Mouse (Mus musculus) MEL (cell line): Measurements from ENCODE around the gene Cwc25. TPM values are rescaled to one million over a fixed set of nuclear protein-coding genes. Genes with fewer than 3 reads are reported as not detected.

ENCODE experiments used
- DNase-seq: peaks from one replicate; pipeline ENCODE4 v3.0.0; 2011; ENCODE audit warnings: low read depth, low spot score
- H3K27ac ChIP-seq: 2 replicates; pipeline ENCODE4 v1.5.1; 2012; ENCODE audit warnings: low read depth, mild to moderate bottlenecking, control low read depth, low read length, moderate library complexity; ENCODE audit not compliant: control insufficient read depth
- H3K27me3 ChIP-seq, 2 experiments: fragments of 150-350 bp in 1 of 2; sonication (generic) in 1 of 2; 2 replicates each; pipeline ENCODE4 v1.6.1; 2012; ENCODE audit warnings: low read length in 2 of 2, mild to moderate bottlenecking in 2 of 2, improper control_type of control experiment in 1 of 2, moderate library complexity in 1 of 2; ENCODE audit not compliant: insufficient read depth in 2 of 2, control insufficient read depth in 1 of 2
- H3K36me3 ChIP-seq, 2 experiments: 2 replicates each; pipeline ENCODE4 v1.6.1; 2012 to 2014; ENCODE audit warnings: low read length in 2 of 2, improper control_type of control experiment in 1 of 2, inconsistent platforms in 1 of 2, mild to moderate bottlenecking in 1 of 2; ENCODE audit not compliant: insufficient read depth in 2 of 2, control insufficient read depth in 1 of 2
- H3K4me1 ChIP-seq, 2 experiments: fragments of 150-350 bp in 1 of 2; sonication (generic) in 1 of 2; 2 replicates each; pipeline ENCODE4 v1.6.1; 2012; ENCODE audit warnings: low read length in 2 of 2, improper control_type of control experiment in 1 of 2, mild to moderate bottlenecking in 1 of 2; ENCODE audit not compliant: insufficient read depth in 2 of 2, control insufficient read depth in 1 of 2
- H3K4me3 ChIP-seq, 2 experiments: fragments of 150-350 bp in 1 of 2; sonication (generic) in 1 of 2; 2 replicates each; pipeline ENCODE4 v1.5.1; 2012; ENCODE audit warnings: low read depth in 2 of 2, low read length in 2 of 2, mild to moderate bottlenecking in 2 of 2, moderate library complexity in 2 of 2, control low read depth in 1 of 2, improper control_type of control experiment in 1 of 2; ENCODE audit not compliant: control insufficient read depth in 1 of 2, insufficient read depth in 1 of 2
- H3K79me2 ChIP-seq: 2 replicates; pipeline ENCODE4 v1.6.1; 2012; ENCODE audit warnings: mild to moderate bottlenecking, low read length, moderate library complexity; ENCODE audit not compliant: control insufficient read depth, poor library complexity, insufficient read depth
- H3K9ac ChIP-seq: 2 replicates; pipeline ENCODE4 v1.6.1; 2012; ENCODE audit warnings: low read depth, mild to moderate bottlenecking, control low read depth, low read length, moderate library complexity; ENCODE audit not compliant: control insufficient read depth, poor library complexity, severe bottlenecking
- H3K9me3 ChIP-seq: fragments of 150-350 bp; sonication (generic); replicated peaks from 2 replicates; pipeline ENCODE4 v1.6.1; 2012; ENCODE audit warnings: mild to moderate bottlenecking, low read length, improper control_type of control experiment, moderate library complexity; ENCODE audit not compliant: insufficient read depth
- BHLHE40 ChIP-seq: IDR thresholded peaks from 2 replicates; pipeline ENCODE4 v1.6.1; 2012; ENCODE audit warnings: low read depth, mild to moderate bottlenecking, inconsistent platforms, low read length, improper control_type of control experiment, borderline replicate concordance
- CTCF ChIP-seq, 3 experiments: IDR thresholded peaks in 2 of 3; conservative IDR thresholded peaks in 1 of 3; 2 replicates each; pipeline ENCODE4 v1.5.1; 2011 to 2012; ENCODE audit warnings: low read length in 3 of 3, low read depth in 2 of 3, mild to moderate bottlenecking in 2 of 3, improper control_type of control experiment in 1 of 3, inconsistent platforms in 1 of 3, mixed read lengths in 1 of 3, moderate library complexity in 1 of 3; ENCODE audit not compliant: control insufficient read depth in 1 of 3, insufficient read depth in 1 of 3, poor library complexity in 1 of 3, severe bottlenecking in 1 of 3
- E2F4 ChIP-seq: IDR thresholded peaks from 2 replicates; pipeline ENCODE4 v1.6.1; 2011; ENCODE audit warnings: low read depth, low read length, improper control_type of control experiment, borderline replicate concordance
- EP300 ChIP-seq, 2 experiments: IDR thresholded peaks; 2 replicates each; pipeline ENCODE4 v1.6.1; 2011; ENCODE audit warnings: improper control_type of control experiment in 2 of 2, low read length in 2 of 2, low read depth in 1 of 2, mild to moderate bottlenecking in 1 of 2
- GABPA ChIP-seq: IDR thresholded peaks from 2 replicates; pipeline ENCODE4 v1.6.1; 2012; ENCODE audit warnings: low read depth, mild to moderate bottlenecking, inconsistent platforms, low read length, improper control_type of control experiment, moderate library complexity
- GATA1 ChIP-seq: IDR thresholded peaks from 2 replicates; pipeline ENCODE4 v1.6.1; 2011; ENCODE audit warnings: low read depth, low read length, improper control_type of control experiment
- JUND ChIP-seq: IDR thresholded peaks from 2 replicates; pipeline ENCODE4 v1.6.1; 2011; ENCODE audit warnings: low read depth, mild to moderate bottlenecking, improper control_type of control experiment, low read length
- KAT2A ChIP-seq: conservative IDR thresholded peaks from 2 replicates; pipeline ENCODE4 v1.6.1; 2012; ENCODE audit warnings: low read depth, low read length, improper control_type of control experiment, inconsistent platforms
- MAFK ChIP-seq: IDR thresholded peaks from 2 replicates; pipeline ENCODE4 v1.6.1; 2011; ENCODE audit warnings: low read depth, mild to moderate bottlenecking, low read length, improper control_type of control experiment, borderline replicate concordance
- MAZ ChIP-seq: IDR thresholded peaks from 2 replicates; pipeline ENCODE4 v1.6.1; 2012; ENCODE audit warnings: low read depth, mild to moderate bottlenecking, inconsistent platforms, low read length, improper control_type of control experiment
- MEF2A ChIP-seq: IDR thresholded peaks from 2 replicates; pipeline ENCODE4 v1.6.1; 2014; ENCODE audit warnings: low read depth, mild to moderate bottlenecking, inconsistent platforms, low read length, improper control_type of control experiment; ENCODE audit not compliant: poor library complexity, insufficient replicate concordance, severe bottlenecking; ENCODE audit errors: extremely low read depth
- MYC ChIP-seq: IDR thresholded peaks from 2 replicates; pipeline ENCODE4 v1.6.1; 2011; ENCODE audit warnings: low read depth, mild to moderate bottlenecking, low read length, improper control_type of control experiment, moderate library complexity
- NELFE ChIP-seq: IDR thresholded peaks from 2 replicates; pipeline ENCODE4 v1.6.1; 2011; ENCODE audit warnings: low read depth, low read length, improper control_type of control experiment
- NRF1 ChIP-seq: IDR thresholded peaks from 2 replicates; pipeline ENCODE4 v1.6.1; 2014; ENCODE audit warnings: low read depth, mild to moderate bottlenecking, inconsistent platforms, low read length, improper control_type of control experiment, moderate library complexity; ENCODE audit not compliant: poor library complexity, insufficient read depth, severe bottlenecking
- POLR2AphosphoS5 ChIP-seq: IDR thresholded peaks from 2 replicates; pipeline ENCODE4 v1.6.1; 2012; ENCODE audit warnings: low read depth, borderline replicate concordance, mild to moderate bottlenecking, inconsistent platforms, low read length, moderate library complexity, mixed read lengths
- RAD21 ChIP-seq: IDR thresholded peaks from 2 replicates; pipeline ENCODE4 v1.6.1; 2011; ENCODE audit warnings: mild to moderate bottlenecking, low read depth, low read length, improper control_type of control experiment
- RCOR1 ChIP-seq: IDR thresholded peaks from 2 replicates; pipeline ENCODE4 v1.6.1; 2012; ENCODE audit warnings: low read depth, mild to moderate bottlenecking, inconsistent platforms, low read length, improper control_type of control experiment
- SIN3A ChIP-seq: IDR thresholded peaks from 2 replicates; pipeline ENCODE4 v1.6.1; 2012; ENCODE audit warnings: low read length, improper control_type of control experiment, inconsistent platforms
- SMC3 ChIP-seq: IDR thresholded peaks from 2 replicates; pipeline ENCODE4 v1.6.1; 2011; ENCODE audit warnings: low read depth, low read length, improper control_type of control experiment
- TAL1 ChIP-seq: IDR thresholded peaks from 2 replicates; pipeline ENCODE4 v1.6.1; 2012; ENCODE audit warnings: mild to moderate bottlenecking, inconsistent platforms, low read length, moderate library complexity, mixed read lengths
- TCF12 ChIP-seq: IDR thresholded peaks from 2 replicates; pipeline ENCODE4 v1.6.1; 2014; ENCODE audit warnings: low read depth, mild to moderate bottlenecking, inconsistent platforms, low read length, improper control_type of control experiment, moderate library complexity
- UBTF ChIP-seq: IDR thresholded peaks from 2 replicates; pipeline ENCODE4 v1.6.1; 2012; ENCODE audit warnings: low read depth, mild to moderate bottlenecking, inconsistent platforms, low read length, improper control_type of control experiment, moderate library complexity, borderline replicate concordance; ENCODE audit not compliant: insufficient read depth
- USF2 ChIP-seq, 2 experiments: IDR thresholded peaks; 2 replicates each; pipeline ENCODE4 v1.6.1; 2011 to 2012; ENCODE audit warnings: improper control_type of control experiment in 2 of 2, low read length in 2 of 2, borderline replicate concordance in 1 of 2, inconsistent platforms in 1 of 2, low read depth in 1 of 2, mild to moderate bottlenecking in 1 of 2; ENCODE audit not compliant: insufficient read depth in 1 of 2
- ZC3H11A ChIP-seq: IDR thresholded peaks from 2 replicates; pipeline ENCODE4 v1.6.1; 2012; ENCODE audit warnings: low read depth, mild to moderate bottlenecking, inconsistent platforms, low read length, improper control_type of control experiment
- ZNF384 ChIP-seq: IDR thresholded peaks from 2 replicates; pipeline ENCODE4 v1.6.1; 2012; ENCODE audit warnings: low read depth, mild to moderate bottlenecking, inconsistent platforms, low read length, improper control_type of control experiment
- polyA plus RNA-seq, 2 experiments: library from polyadenylated mRNA; stranded (reverse) in 1 of 2; unstranded in 1 of 2; fragments of >175 nt in 1 of 2; fragments of >200 nt in 1 of 2; gene quantifications; 2 replicates each; pipeline versions ENCODE4 v1.2.1 to v1.2.4; 2012; ENCODE audit warnings: low replicate concordance in 2 of 2, low read depth in 1 of 2; ENCODE audit not compliant: insufficient read length in 2 of 2, insufficient read depth in 1 of 2, missing spikeins in 1 of 2
- total RNA-seq: library from RNA; depleted of rRNA; stranded (reverse); fragments of 300-350 nt; gene quantifications from 2 replicates; pipeline ENCODE4 v1.2.3, GENCODE M21; 2012

Gene Cwc25
- total and polyA plus RNA-seq, 3 experiments, result 16.7 to 20.8 TPM; not detected in 1

- peaks cover 4 to 18% of the 10 kb centered on the region in 2 experiments for H3K4me1 ChIP-seq
These were observed 47.6 kb upstream of the Cwc25 start for GRCm38 (mm10) chr11:97813746-97814515.

DNA sequence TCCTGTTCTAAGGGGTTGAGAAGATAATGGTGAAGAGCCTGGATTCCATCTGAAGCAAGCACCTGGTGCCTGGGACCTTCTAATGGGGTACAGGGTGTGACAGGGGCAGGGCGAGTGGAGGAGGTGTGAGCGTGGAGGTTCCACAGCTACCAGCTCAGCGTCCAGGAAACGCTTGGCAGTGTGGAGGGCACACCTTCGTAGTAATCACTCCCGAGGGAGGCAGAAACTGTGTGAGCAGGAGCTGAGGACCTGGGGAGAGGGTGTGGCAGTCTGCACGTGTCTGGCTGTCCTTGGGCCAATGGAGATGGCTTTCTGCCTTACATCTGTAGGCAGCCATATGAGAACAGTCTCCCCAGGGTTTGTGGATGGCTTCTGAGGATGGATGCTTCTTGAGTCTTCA, 46.7 kb upstream of the Cwc25 start:
- no peaks in the 10 kb centered on the region for H3K9me3 ChIP-seq
- no peak for TF ChIP-seq USF2 (IDR thresholded peaks at IDR 0.05; ENCODE audit: borderline replicate concordance in 1 of 2, insufficient read depth in 1 of 2, low read depth in 1 of 2, low read length in 2 of 2)
- no peak for TF ChIP-seq GABPA
- TF ChIP-seq SIN3A, result no peak
- no peak for TF ChIP-seq KAT2A
- no peak for TF ChIP-seq MEF2A
- TF ChIP-seq GATA1, result no peak
- no peak for TF ChIP-seq BHLHE40
- TF ChIP-seq TAL1, result no peak
- TF ChIP-seq MAFK, result no peak
- TF ChIP-seq SMC3, result no peak
- no peak for TF ChIP-seq ZNF384
- TF ChIP-seq ZC3H11A, result no peak
- no peak for TF ChIP-seq CTCF (IDR thresholded peaks at IDR 0.05 in 2 of 3, conservative IDR thresholded peaks at IDR 0.05 in 1 of 3; ENCODE audit: control insufficient read depth in 1 of 3, insufficient read depth in 1 of 3, low read depth in 2 of 3, low read length in 3 of 3, poor library complexity in 1 of 3, severe bottlenecking in 1 of 3)
- TF ChIP-seq POLR2AphosphoS5, result no peak
- no peak for TF ChIP-seq RAD21
- no peak for TF ChIP-seq EP300 (IDR thresholded peaks at IDR 0.05; ENCODE audit: low read depth in 1 of 2, low read length in 2 of 2)
- no peak for TF ChIP-seq RCOR1
- no peak for TF ChIP-seq MYC
- TF ChIP-seq TCF12, result no peak
- TF ChIP-seq UBTF, result no peak
- H3K79me2 ChIP-seq, result no peaks in the 10 kb centered on the region
- H3K36me3 ChIP-seq, result peaks cover 0 to 12% of the 10 kb centered on the region in 2 experiments; a peak in 2 of 4 replicates
- H3K27ac ChIP-seq, result no peak overlapping the region
- DNase-seq, result no peak
- H3K4me3 ChIP-seq, result no peak overlapping the region
- no peaks in the 10 kb centered on the region for H3K27me3 ChIP-seq
- peaks cover 4 to 16% of the 10 kb centered on the region in 2 experiments for H3K4me1 ChIP-seq
- no peak overlapping the region for H3K9ac ChIP-seq

More at GRCm38 (mm10) chr11:97813746-97814515, 47.6 kb upstream of the Cwc25 start:
- H3K27ac ChIP-seq, result no peak overlapping the region
- no peaks in the 10 kb centered on the region for H3K79me2 ChIP-seq
- H3K36me3 ChIP-seq, result peaks cover 0 to 13% of the 10 kb centered on the region in 2 experiments; a peak in 2 of 4 replicates
- no peak overlapping the region for H3K4me3 ChIP-seq
- TF ChIP-seq E2F4 (no peak), NELFE (no peak), NRF1 (no peak), RCOR1 (no peak), ZNF384 (no peak), MAZ (no peak), TAL1 (no peak), MAFK (no peak), MEF2A (no peak), UBTF (no peak), JUND (no peak)
- DNase-seq, result no peak
- no peaks in the 10 kb centered on the region for H3K9me3 ChIP-seq
- H3K27me3 ChIP-seq, result no peaks in the 10 kb centered on the region
- H3K9ac ChIP-seq, result no peak overlapping the region
